Mouse (Mus musculus) A20 (cell line): ENCODE measurements around the gene Gm4847.

Experiments used
- DNase-seq: peaks from one replicate; pipeline ENCODE4 v3.0.0-alpha.2; 2011; ENCODE audit warnings: low read depth, low spot score

Gene Gm4847

DNA sequence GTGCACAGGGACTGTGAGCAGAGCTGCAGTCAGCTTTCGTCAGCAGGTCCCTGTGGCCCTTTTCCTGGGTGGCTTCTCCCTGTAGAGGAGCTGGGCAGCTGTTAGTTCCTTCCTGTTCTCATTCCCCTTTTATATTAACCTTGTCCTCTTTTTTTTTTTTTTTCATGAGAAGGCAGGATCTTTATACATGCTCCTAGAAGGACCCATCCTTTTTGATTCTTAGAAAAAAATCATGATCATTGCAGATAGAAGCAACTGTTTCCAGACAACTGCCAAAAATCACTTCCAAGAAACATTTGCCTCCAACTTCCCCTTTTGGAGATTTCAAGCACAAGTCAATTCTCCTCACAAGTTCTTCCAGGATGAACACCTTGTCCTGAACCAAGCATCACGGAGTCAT, at the start of gene Gm4847:
Gene Gm4847 (minus strand): TSS at position 101 of the 400 bp plus-strand sequence.
- DNase-seq, result no peak

DNA sequence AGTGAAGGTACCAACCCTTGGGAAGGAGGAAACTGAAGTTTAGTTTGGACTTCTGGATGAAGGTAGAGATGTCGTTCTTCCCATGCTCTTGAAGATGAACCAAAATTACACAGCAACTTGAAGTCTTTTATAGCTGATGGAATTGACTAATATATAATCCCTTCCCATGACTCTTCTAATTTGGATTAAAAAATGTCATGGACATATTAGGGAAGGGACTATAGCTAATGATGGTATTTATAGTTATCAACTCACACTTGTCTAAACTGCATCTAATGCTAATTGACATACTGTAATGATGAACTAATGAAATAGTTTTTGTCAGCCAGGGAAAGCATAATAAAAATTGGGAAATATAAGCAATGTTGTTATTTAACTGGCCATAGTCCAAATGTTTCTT, 34.3 kb upstream of the Gm4847 start, which contains the start of gene Fmo9:
Gene Fmo9 (minus strand): TSS at position 101 of the 400 bp plus-strand sequence.
- no peak for DNase-seq

DNA sequence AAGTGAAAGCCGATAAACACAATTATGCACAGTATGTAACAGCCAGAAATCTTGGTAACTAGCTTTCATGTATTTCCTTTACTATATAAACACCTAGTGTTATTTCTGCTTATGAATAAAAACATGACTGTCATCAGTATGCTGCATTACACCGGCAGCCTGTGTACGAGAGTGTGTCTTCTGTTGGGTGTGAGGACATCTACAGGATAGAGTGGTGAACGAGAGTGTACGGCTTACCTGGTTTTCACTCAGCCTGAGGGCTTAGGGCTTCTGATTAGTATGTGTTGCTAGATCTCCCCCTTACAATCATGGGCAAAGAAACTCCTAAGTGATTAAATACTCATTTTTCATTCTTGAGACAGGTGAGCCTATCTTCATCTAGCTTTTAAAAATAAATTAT, 21.8 kb upstream of the Gm4847 start:
- no peak for DNase-seq

DNA sequence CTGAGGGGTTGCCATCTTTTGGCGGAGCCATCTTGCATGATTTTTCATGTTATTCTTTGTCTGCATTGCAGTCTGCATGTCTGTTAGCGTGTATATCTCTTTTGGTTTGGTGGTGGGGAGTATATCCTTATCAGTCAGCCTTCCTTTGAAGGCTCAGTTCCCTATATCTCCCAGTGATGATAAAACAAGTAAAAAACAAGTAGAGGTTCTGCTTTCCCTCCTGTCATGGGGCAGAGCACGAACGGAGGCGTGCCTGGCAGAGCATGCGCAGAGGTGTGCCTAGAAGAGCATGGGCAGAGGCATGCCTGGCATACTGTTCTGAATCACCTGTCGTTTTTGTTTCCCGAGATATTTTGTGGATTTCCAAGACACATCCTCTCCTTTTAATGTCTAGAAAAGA, 13.3 kb upstream of the Gm4847 start:
- DNase-seq, result no peak
